Mouse (Mus musculus) intestine, postnatal 0 days (tissue): ENCODE measurements around the gene Togaram1. TPM values are rescaled to one million over a fixed set of nuclear protein-coding genes. Genes with fewer than 3 reads are reported as not detected.

Experiments used
- ATAC-seq: fragments of 200-750 bp; cut with Nextera tagmentation; 2 replicates; pipeline ENCODE4 v1.8.0; 2017; ENCODE audit warnings: mild to moderate bottlenecking, moderate TSS enrichment, moderate library complexity
- H3K27ac ChIP-seq: fragments of 300-500 bp; sonication (generic); 2 replicates; pipeline ENCODE4 v1.5.1; 2014; ENCODE audit warnings: mild to moderate bottlenecking, low read depth, low read length, moderate library complexity
- H3K27me3 ChIP-seq: fragments of 300-500 bp; sonication (generic); replicated peaks from 2 replicates; pipeline ENCODE4 v1.6.1; 2014; ENCODE audit warnings: low read length, mixed read lengths; ENCODE audit not compliant: control insufficient read depth, insufficient read depth
- H3K36me3 ChIP-seq: fragments of 300-500 bp; sonication (generic); 2 replicates; pipeline ENCODE4 v1.6.1; 2014; ENCODE audit warnings: mild to moderate bottlenecking, moderate library complexity; ENCODE audit not compliant: control insufficient read depth, insufficient read depth
- H3K4me1 ChIP-seq: fragments of 300-500 bp; sonication (generic); replicated peaks from 2 replicates; pipeline ENCODE4 v1.6.1; 2014; ENCODE audit warnings: antibody characterized with exemption, low read length, mixed read lengths; ENCODE audit not compliant: control insufficient read depth, insufficient read depth
- H3K4me2 ChIP-seq: fragments of 300-500 bp; sonication (generic); replicated peaks from 2 replicates; pipeline ENCODE4 v1.6.1; 2014; ENCODE audit warnings: low read depth, mild to moderate bottlenecking, moderate library complexity
- H3K4me3 ChIP-seq: fragments of 300-500 bp; sonication (generic); 2 replicates; pipeline ENCODE4 v1.5.1; 2014; ENCODE audit warnings: low read depth, low read length
- H3K9ac ChIP-seq: fragments of 300-500 bp; sonication (generic); 2 replicates; pipeline ENCODE4 v1.6.1; 2014; ENCODE audit warnings: mild to moderate bottlenecking, low read depth, low read length
- H3K9me3 ChIP-seq: fragments of 300-500 bp; sonication (generic); 2 replicates; pipeline ENCODE4 v1.6.1; 2016; ENCODE audit warnings: mixed run types; ENCODE audit not compliant: control insufficient read depth
- CTCF ChIP-seq: sonication (generic); IDR thresholded peaks from 2 replicates; pipeline ENCODE4 v1.5.1; 2016; ENCODE audit warnings: low read depth, mild to moderate bottlenecking, control low read depth, antibody characterized with exemption, moderate library complexity
- WGBS: fragments of 180-500 bp; shearing (Covaris S2); extraction: QIAGEN DNeasy Blood & Tissue Kit; methylation state at CpG from one replicate; pipeline ENCODE4 v1.1.7; 2014; 5-methylcytosine and 5-hydroxymethylcytosine counted together
- polyA plus RNA-seq: library from polyadenylated mRNA; unstranded; fragments of >200 nt; fragmentation: Nextera tagmentation; extraction: Ambion mirVana; gene quantifications from 2 replicates; pipeline ENCODE4 v1.2.1, GENCODE M21; 2015

Togaram1 gene
- polyA plus RNA-seq, 1 experiment from 2014 or later, result 14.3 TPM

DNA sequence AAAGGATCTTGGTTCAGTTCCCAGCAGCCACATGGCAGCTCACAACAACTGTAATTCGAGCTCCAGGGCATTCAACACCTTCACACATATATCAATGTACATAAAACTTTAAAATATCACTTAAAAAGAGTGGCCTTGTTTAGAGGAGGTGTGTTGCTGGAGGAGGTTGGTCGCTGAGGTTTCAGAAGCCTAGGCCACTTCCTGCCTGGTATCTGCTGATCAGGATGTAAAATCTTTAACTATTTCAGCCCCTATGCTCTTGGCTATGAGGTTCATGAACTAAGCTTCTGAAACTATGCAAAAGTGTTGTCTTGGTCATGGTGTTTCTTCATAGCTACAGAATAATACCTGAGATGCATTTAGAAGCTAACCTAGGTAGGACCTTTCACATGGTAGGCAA is 99.6 kb downstream of the Togaram1 start:
- Histone ChIP-seq H3K9ac (no peak overlapping the region), H3K27me3 (no peaks in the 10 kb centered on the region), H3K4me2 (no peak overlapping the region), H3K4me3 (no peak overlapping the region), H3K9me3 (no peaks in the 10 kb centered on the region), H3K4me1 (no peaks in the 10 kb centered on the region), H3K27ac (no peak overlapping the region), H3K36me3 (peaks cover 31% of the 10 kb centered on the region)
- WGBS, result 54% methylated on average over 2 of the region's 2 CpGs
- TF ChIP-seq CTCF, result no peak
- ATAC-seq, result no peak

DNA sequence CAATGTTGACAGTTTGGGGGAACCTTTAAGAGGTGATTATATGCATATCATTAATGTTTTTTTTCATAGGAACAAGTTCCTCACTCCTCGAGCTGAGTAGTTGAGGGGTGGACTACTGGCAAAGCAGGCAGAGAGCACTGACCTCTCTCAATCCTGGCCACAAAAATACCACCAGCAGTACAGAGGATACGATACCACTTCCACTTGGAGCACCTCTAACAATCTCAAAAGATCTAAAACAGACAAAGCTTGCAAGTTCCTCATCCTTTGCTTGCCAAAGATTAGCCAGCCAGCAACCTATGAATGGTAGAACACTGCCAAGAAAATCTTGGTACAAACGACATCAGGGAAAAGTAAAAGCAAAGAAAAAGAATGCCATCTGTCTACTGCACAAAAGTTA is 100.6 kb downstream of the Togaram1 start:
- Histone ChIP-seq H3K27ac (no peak overlapping the region), H3K4me3 (no peak overlapping the region), H3K9ac (no peak overlapping the region), H3K27me3 (no peaks in the 10 kb centered on the region), H3K4me1 (no peaks in the 10 kb centered on the region), H3K36me3 (peaks cover 22% of the 10 kb centered on the region), H3K4me2 (no peak overlapping the region), H3K9me3 (no peaks in the 10 kb centered on the region)
- no peak for ATAC-seq
- 62% methylated on average over 3 of the region's 3 CpGs for whole genome bisulfite sequencing
- TF ChIP-seq CTCF, result no peak

DNA sequence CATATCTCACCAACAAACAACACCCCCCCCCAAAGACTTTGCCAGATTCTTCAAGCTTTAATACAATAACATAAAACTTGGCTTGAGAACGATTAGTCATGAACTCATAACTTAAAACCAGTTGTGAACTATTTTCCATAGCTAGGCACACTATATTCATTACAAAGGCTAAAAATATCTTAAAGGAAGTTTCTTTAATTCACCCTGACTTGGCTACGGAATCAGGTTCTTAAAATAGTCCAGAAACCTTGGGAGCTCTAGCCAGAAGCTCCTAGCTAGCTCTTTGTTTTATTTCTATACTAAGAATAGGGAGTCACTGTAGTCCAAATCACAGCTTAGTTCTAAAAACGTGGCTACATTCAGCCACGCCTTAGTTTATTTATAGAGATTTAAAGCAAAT is 102.8 kb downstream of the Togaram1 start:
- 57% methylated on average over 4 of the region's 4 CpGs for WGBS
- TF ChIP-seq CTCF, result no peak

More for the DNA sequence above, 102.8 kb downstream of the Togaram1 start:
- Histone ChIP-seq H3K4me1 (no peaks in the 10 kb centered on the region), H3K36me3 (peaks cover 9% of the 10 kb centered on the region), H3K9me3 (no peaks in the 10 kb centered on the region), H3K9ac (no peak overlapping the region), H3K4me2 (no peak overlapping the region), H3K27me3 (no peaks in the 10 kb centered on the region), H3K4me3 (no peak overlapping the region), H3K27ac (no peak overlapping the region)
- ATAC-seq, result no peak

Other genes with a start within 250 kb of the Togaram1 start
- 1.3 and 2.1 TPM in 2 replicates for gene Gm527, start 47.9 kb upstream of the Togaram1 start, polyA plus RNA-seq
- 7.6 and 8.0 TPM in 2 replicates for gene Klhl28, start 270 bp upstream of the Togaram1 start, polyA plus RNA-seq
- 14.0 and 14.6 TPM in 2 replicates for gene Prpf39, start 70.5 kb downstream of the Togaram1 start, polyA plus RNA-seq
- 143 and 146 TPM in 2 replicates for gene Fkbp3, start 108.2 kb downstream of the Togaram1 start, polyA plus RNA-seq
- 2.1 and 2.9 TPM in 2 replicates for gene Fancm, start 109.8 kb downstream of the Togaram1 start, polyA plus RNA-seq
- 10.9 and 11.3 TPM in 2 replicates for gene Mis18bp1, start 206.8 kb downstream of the Togaram1 start, polyA plus RNA-seq